Mouse (Mus musculus): ENCODE measurements around the gene Ulk3. TPM values are rescaled to one million over a fixed set of nuclear protein-coding genes. Genes with fewer than 3 reads are reported as not detected.

Ulk3 gene
- total and polyA plus RNA-seq, 3 experiments, result 5.0 to 11.9 TPM; not detected in 1

DNA sequence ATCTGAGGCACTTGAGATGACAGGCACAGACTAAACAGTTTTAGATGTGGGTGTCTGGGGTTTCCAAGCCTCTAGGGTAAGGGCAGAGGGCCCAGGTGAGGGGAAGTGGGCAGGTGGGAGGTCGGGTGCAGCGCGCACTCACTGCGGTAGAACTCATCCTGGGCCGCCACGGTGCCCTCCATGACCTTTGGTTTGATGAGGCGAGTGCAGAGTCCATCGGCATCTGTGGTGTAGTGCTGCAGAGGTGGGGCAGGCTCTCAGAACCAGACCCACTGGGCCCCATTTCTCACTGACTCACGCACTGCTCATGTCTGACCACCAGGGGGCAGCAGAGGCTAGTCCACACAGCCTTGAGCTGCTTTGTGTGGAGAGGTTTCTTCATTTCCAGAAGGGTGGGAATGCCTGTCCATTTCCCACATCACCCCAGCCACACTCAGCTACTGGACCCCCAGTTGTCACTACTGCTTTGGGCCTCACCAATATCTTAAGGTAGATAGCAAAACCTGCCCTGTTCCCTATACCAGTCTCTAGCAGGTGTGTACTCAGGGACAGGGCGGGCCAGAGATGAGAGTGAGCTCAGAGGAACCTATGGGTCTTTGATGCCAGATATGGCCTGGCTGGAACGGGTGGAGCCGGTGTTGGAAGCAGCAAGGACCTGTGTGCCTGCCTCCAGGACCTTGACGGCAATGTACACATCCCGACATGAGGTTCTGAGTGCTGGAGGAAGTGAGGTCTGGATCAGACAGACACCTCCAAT, 40.0 kb downstream of the Ulk3 start:
- Histone ChIP-seq H3K27ac (ENCODE audit: control insufficient read depth, low read depth, low read length) (no peak overlapping the region), H3K4me3 (ENCODE audit: control insufficient read depth in 1 of 2, insufficient read depth in 1 of 2, low read depth in 2 of 2, low read length in 2 of 2) (no peak overlapping the region), H3K9ac (ENCODE audit: control insufficient read depth, low read depth, low read length, poor library complexity, severe bottlenecking) (no peak overlapping the region), H3K4me1 (ENCODE audit: control insufficient read depth in 1 of 2, insufficient read depth in 2 of 2, low read length in 2 of 2) (no peaks in the 10 kb centered on the region), H3K27me3 (ENCODE audit: control insufficient read depth in 1 of 2, insufficient read depth in 2 of 2, low read length in 2 of 2) (no peaks in the 10 kb centered on the region), H3K9me3 (replicated peaks; ENCODE audit: insufficient read depth, low read length) (no peaks in the 10 kb centered on the region), H3K79me2 (ENCODE audit: control insufficient read depth, insufficient read depth, low read length, poor library complexity) (peaks cover 20% of the 10 kb centered on the region), H3K36me3 (ENCODE audit: control insufficient read depth in 1 of 2, insufficient read depth in 2 of 2, low read length in 2 of 2) (peaks cover 0 to 12% of the 10 kb centered on the region in 2 experiments; a peak in 1 of 4 replicates)
- DNase-seq (ENCODE audit: low read depth, low spot score), result peak; percentile 55
- TF ChIP-seq ELF1 (IDR thresholded peaks at IDR 0.05; ENCODE audit: low read depth, low read length), result no peak
- TF ChIP-seq BHLHE40 (IDR thresholded peaks at IDR 0.05; ENCODE audit: borderline replicate concordance, low read depth, low read length), result no peak
- no peak for TF ChIP-seq ETS1 (IDR thresholded peaks at IDR 0.05; ENCODE audit: low read depth, low read length)
- TF ChIP-seq RAD21 (IDR thresholded peaks at IDR 0.05; ENCODE audit: low read depth, low read length), result peak; percentile 68
- TF ChIP-seq SMC3 (IDR thresholded peaks at IDR 0.05; ENCODE audit: low read depth, low read length), result peak; percentile 75
- TF ChIP-seq ZC3H11A (IDR thresholded peaks at IDR 0.05; ENCODE audit: low read depth, low read length), result peak; percentile 54
- TF ChIP-seq CHD1 (IDR thresholded peaks at IDR 0.05; ENCODE audit: low read depth, low read length), result no peak
- TF ChIP-seq POLR2AphosphoS2 (IDR thresholded peaks at IDR 0.05; ENCODE audit: low read length), result no peak
- peak; percentile 84 to 96 (median 92) for TF ChIP-seq CTCF (IDR thresholded peaks at IDR 0.05 in 2 of 3, conservative IDR thresholded peaks at IDR 0.05 in 1 of 3; ENCODE audit: control insufficient read depth in 1 of 3, insufficient read depth in 1 of 3, low read depth in 2 of 3, low read length in 3 of 3, poor library complexity in 1 of 3, severe bottlenecking in 1 of 3)
- TF ChIP-seq USF2 (IDR thresholded peaks at IDR 0.05; ENCODE audit: borderline replicate concordance in 1 of 2, insufficient read depth in 1 of 2, low read depth in 1 of 2, low read length in 2 of 2), result no peak
- no peak for TF ChIP-seq GABPA (IDR thresholded peaks at IDR 0.05; ENCODE audit: low read depth, low read length)

DNA sequence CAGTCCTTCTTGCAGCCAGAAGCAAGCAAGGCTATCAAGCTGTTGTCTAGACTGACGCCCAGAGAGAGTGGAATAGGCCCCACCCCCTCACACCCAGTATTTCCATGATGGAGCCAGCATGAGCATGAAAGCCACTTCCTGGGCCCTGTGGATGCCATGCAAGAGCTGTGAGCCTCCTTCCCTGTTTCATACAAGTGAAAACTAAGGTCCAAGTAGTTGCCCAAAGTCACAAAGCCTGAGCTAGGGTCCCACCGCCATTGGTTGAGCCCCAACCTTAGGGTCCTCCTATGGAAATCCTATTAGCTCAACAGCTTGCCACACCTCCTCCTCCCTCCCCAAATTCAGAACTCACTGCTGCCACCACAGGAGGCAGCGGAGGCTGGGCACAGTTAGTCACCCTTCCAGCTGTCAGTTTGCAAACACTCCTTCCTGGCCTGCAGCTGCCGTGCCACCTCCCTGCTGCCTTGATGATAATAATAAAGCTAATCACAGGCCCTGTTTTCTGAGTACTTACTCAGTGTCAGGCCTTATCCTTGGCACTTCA, 44.3 kb downstream of the Ulk3 start:
- TF ChIP-seq E2F4 (IDR thresholded peaks at IDR 0.05; ENCODE audit: borderline replicate concordance, low read depth, low read length) (no peak), MXI1 (IDR thresholded peaks at IDR 0.05; ENCODE audit: low read depth, low read length) (0 out of 2 replicates have a peak, but pooled peaks have one; percentile 35), CTCF (IDR thresholded peaks at IDR 0.05 in 2 of 3, conservative IDR thresholded peaks at IDR 0.05 in 1 of 3; ENCODE audit: control insufficient read depth in 1 of 3, insufficient read depth in 1 of 3, low read depth in 2 of 3, low read length in 3 of 3, poor library complexity in 1 of 3, severe bottlenecking in 1 of 3) (peak in 2 of 3 experiments; percentile 4 to 17; a peak in 1 of 6 replicates), MEF2A (IDR thresholded peaks at IDR 0.05; ENCODE audit: extremely low read depth, insufficient replicate concordance, low read depth, low read length, poor library complexity, severe bottlenecking) (no peak), POLR2AphosphoS5 (IDR thresholded peaks at IDR 0.05; ENCODE audit: borderline replicate concordance, low read depth, low read length) (no peak)
- Histone ChIP-seq H3K9me3 (replicated peaks; ENCODE audit: insufficient read depth, low read length) (no peaks in the 10 kb centered on the region), H3K27me3 (ENCODE audit: control insufficient read depth in 1 of 2, insufficient read depth in 2 of 2, low read length in 2 of 2) (no peaks in the 10 kb centered on the region), H3K36me3 (ENCODE audit: control insufficient read depth in 1 of 2, insufficient read depth in 2 of 2, low read length in 2 of 2) (peaks cover 19% of the 10 kb centered on the region in 2 experiments), H3K27ac (ENCODE audit: control insufficient read depth, low read depth, low read length) (no peak overlapping the region), H3K79me2 (ENCODE audit: control insufficient read depth, insufficient read depth, low read length, poor library complexity) (peaks cover 61% of the 10 kb centered on the region), H3K9ac (ENCODE audit: control insufficient read depth, low read depth, low read length, poor library complexity, severe bottlenecking) (no peak overlapping the region), H3K4me1 (ENCODE audit: control insufficient read depth in 1 of 2, insufficient read depth in 2 of 2, low read length in 2 of 2) (peaks cover 5 to 20% of the 10 kb centered on the region in 2 experiments; a peak in 3 of 4 replicates), H3K4me3 (ENCODE audit: control insufficient read depth in 1 of 2, insufficient read depth in 1 of 2, low read depth in 2 of 2, low read length in 2 of 2) (no peak overlapping the region)
- no peak for DNase-seq (ENCODE audit: low read depth, low spot score)
